Mouse (Mus musculus) spleen, embryonic (tissue): ENCODE measurements at regions not wholly inside any gene's neighbourhood (a gene's known extent, or its start where the extent isn't known, plus 50 kb on each side); places are given as distances from the start of the nearest gene placed in this dataset.

Experiments used
- CTCF ChIA-PET: fragments of 350-600 bp; sonication (Branson Sonifier 250); formaldehyde crosslinking; loops from one replicate; lab custom pipeline; 2022; lab: Charles Lee

DNA sequence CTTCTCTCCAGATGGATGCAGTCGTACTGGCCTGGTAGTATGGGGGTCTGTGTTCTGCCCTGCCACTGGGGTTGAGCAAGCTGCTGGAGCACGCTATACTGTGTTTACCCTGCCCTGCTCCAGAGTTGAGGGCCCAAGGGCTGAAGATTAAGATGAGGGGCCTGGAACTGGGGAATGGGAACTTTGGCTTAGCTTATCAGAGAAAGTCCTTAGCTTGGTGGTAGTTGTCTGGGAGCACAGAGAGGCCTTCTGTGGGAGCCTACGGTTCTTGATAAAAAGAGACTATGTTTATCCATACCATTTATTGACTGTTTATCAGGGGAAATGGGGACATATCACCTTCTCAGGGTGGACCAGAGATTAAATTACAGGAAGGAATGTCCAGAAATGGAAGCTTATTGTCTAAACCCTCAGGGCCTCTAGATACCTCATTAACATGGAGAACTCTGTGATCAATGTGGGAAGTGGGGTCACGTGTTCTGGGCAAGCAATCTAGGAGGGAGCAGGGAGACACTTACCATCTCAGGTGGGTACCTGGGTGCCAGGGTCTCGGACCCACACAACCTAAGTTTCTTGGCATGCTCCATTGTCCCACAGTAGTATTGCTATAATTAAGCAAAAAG, 58.7 kb downstream of the Mycn start:
- CTCF ChIA-PET = no interaction called here

DNA sequence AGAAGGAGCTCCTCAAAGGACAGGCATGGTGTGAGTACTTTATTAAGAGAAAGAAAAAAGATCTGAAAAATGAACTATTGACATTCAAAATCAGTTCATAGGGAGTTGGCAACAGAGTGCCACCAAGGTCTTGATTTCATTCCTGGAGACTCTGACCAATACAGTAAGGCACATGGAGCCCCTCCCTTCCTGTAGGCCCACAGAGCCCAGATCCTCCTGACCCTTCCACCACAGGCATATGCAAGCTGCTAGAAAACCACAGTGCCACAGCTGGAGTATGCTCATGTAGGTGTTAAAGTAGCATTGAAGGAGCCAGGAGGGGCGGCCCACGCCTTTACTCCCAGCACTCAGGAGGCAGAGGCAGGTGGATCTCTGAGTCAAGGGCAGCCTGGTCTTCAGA, 63.7 kb downstream of the Mycn start:
- CTCF ChIA-PET = no interaction called here

DNA sequence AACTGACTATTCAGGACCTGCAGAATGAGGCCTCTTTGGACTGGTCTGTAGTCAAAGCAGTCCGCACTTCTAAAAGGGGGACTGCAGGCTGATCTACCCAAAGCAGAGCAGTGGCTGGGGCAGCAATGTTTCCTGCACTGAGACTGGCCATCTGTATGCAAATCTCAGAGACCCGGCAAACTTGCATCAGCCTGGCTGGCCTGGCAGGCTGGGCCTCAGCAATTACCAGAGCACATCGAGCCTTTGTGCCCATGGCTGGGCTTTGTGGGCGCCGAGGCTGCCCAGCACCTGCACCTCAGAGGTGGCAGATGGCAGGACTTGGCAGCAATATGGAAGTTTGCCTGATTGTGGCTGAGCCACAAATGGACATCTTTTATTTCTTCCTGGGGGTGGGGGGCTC, 64.2 kb downstream of the Mycn start:
- CTCF ChIA-PET = no interaction called here

DNA sequence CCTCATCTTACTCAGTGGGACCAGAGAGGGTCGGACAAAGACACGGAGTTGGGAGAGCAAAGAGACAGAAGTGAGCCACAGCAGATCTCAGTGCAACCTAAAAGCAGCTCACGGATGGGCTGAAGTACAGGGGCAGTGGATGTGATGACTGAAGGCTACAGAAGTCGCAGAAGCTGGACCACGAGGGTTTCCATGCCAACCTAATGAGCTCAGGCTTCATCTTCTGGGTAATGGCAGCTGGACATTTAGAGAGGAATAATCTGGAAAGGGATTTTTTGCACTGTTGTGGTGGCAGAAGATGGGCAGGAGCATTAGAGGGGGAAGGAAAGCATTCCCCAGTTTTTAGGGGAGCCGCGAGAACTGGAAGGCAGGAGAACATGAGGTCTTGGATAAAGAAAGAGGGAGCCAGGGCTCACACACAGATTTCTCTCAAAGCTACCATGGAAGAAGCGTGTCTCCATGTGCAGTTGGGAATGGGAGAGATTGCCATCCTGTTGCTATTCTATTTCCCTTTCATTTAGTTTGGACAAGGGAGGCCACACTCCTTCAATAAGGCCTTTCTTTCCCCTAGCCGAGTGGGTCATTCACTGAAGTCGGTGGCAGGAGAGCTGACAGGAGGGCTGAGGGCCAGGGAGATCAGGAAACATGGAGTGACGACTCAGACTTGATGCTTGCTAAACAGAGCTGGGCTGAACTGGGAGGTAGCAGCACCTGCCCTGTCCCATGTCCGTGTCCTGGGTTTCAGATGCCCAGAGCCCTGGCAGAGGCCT, 65.6 kb downstream of the Mycn start:
- CTCF ChIA-PET = no interaction called here

DNA sequence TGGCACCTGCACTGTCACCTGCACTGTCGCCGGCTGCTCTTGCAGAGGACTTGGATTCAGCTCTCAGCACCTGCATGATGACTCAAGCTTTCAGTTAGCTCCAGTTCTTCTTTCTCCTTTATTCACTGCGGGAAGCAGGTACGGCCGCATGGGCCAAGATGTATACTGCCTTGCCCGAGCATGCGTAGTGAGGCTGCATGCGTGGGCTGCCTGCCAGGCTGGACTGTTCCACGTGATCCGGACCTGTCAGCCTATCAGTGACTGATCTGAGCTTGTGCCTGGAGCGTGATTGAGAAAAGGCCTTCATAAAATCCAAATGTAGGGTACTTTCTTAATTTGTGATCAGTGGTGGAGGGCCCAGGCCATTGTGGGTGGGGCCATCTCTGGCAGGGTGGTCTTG, 68.2 kb downstream of the Mycn start:
- CTCF ChIA-PET = no interaction called here

DNA sequence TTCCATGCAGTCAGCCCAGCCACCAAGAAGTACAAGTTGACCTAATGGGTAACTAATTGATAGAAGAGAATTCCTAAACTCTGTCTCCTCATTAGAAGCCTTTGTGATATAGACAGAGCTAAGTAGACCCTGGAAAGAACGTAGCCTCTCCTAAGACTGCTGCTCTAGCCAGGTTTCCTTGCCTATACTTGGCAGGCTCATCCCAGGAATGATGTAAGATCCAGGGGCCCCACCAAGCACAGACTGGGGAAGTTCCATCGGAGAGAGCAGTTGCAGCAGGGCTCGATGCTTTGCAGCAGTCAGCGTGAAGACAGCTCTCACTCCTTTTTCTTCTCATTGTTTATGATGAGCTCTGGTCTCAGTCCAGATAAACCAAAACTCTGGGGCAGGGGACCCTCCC, 68.7 kb downstream of the Mycn start:
- CTCF ChIA-PET = no interaction called here

DNA sequence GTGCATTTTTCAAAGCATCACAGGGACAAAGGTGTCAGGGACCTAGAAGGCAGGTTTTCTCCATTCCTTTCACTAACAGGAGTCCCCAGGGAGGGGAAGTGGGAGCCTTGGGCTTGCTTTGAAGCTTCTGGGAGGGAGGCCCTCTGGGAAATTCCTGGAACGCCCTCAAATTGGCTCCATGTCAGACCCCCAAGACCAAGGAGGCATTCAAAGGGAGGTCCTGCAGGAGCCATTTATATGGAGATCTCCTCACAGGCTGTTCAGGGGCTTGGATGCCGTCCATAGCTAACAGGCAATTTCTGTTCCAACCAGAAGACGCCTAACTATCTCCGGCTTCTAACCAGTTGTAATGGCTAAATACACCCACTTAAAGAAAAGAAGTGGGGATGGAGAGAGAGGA, 70.4 kb downstream of the Mycn start:
- CTCF ChIA-PET = no interaction called here

DNA sequence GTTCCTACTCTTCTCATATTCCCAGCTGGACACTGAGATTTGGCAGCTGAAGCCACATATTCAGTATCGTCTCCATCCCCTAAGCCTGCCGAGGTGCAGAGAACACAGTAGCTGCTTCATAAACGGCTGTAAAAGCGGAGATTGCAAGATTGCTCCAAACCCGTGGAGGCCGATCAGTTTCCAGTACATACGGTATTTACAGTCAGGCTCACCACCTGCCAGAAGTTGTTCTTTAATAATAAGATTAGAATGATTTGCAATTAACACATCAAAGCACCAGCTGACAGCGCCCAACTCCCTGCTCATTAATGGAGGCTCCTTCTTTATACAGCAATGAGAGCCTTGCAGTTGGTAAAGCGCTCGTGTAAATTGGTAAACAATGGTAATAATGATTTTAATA, 75.1 kb downstream of the Mycn start:
- CTCF ChIA-PET = interaction anchor here (0.6 kb wide), 1 partner anchor 48 kb away, joined by 3 read pairs; no protein-coding TSS in a partner anchor

DNA sequence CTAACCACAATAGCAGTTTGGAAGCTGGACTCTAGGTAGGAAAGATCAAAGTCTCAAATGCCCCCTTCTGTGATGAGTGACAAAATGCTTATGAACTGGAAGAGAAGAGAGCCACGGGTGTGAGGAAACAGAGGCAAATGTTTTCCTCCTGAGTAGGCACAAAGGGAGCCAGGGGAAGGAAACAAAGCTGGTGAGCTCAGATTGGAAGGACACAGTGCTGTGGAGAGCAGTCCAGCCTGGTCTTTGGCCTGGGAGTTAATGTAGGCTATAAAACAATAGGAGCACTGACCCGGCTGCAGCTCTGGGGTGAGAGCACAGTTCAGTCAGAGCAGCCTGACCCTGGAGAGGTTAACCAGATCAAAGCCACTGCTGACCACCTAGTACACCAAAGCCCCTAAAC, 91.0 kb downstream of the Mycn start:
- CTCF ChIA-PET = no interaction called here

DNA sequence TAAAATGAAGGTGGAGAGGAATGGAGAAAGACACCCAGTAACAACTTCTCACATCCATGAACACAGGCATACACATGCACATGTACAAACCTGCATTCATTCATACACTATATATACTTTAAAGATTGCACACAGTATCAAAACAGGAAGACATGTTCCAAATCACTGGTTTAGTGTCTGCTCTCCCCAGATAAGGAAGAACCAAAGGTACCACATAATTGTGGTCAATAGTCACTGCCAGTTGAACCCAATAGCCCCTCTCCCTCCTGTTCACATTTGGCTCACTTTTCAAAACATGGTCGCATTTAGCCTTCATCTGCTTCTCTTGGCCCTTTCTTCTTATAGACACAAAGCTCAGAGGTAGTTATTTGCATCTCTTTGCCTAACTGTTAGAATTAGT, 95.0 kb downstream of the Mycn start:
- CTCF ChIA-PET = no interaction called here

DNA sequence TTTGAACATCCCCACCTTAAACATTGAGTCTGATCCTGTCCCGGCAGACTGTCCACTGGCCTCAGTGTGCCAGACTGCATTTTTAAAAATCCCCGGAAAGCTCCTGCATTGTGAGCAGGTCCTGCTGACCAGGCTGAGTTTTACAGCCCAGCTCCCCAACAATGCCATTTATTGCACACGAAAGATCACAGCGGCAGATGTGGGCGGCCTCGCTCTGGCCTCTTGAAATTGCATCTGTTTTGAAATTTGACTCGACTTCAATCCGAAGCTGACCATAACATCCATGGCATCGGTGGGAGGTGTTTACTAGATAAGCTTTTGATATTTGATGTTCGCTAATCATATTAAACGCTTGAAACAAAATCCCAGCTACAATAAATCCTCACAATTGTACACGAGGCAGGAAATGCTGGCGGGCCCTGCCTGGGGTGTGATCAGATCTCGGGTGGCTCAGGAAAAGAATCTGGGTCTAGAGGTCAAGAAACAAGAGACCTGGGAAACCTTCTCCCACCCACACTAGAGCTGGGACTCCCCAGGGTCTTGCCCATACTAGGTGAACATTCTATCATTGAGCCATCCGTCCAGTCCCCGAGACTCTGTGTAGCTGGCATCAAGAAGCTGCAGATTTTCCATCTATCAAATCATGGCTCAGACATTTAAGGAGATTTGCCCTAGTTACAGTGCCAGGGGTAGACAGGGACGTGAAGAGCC, 99.3 kb downstream of the Mycn start:
- CTCF ChIA-PET = no interaction called here

DNA sequence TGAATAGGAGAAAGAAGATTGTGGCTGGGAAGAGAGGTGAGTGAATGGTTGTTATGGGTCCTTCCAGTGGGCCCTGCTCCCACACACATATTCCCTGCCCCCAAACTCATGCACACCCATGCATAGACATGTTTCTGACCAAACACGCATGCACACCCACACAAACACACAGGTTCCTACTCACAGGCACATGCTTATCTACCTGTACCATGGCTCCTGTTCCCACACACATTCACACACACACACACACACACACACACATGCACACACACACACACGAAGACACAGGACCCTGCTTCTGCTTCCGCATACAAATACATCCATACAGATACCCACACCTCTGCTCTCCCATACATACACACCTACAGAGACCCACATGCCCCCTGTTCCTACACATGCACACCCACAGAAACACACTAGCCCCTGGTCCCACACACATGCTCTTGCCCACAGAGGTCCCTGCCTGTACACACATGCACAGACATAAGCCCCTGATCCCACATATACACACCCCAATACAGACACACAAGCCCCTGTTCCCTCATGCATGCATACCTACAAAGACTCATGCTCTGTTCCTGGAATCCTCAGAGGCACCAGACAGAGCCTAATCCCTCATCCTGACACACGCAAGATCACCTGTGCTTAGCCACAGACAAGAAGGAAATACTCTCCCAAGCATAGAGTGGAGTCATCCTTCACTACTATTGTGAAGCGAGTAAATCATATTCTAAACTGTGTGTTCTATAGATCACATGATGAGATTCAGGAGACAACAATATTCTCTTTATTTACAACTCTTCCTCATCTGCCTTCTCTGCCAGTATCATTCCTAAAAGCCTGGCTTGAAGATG, 100.1 kb downstream of the Mycn start:
- CTCF ChIA-PET = no interaction called here

DNA sequence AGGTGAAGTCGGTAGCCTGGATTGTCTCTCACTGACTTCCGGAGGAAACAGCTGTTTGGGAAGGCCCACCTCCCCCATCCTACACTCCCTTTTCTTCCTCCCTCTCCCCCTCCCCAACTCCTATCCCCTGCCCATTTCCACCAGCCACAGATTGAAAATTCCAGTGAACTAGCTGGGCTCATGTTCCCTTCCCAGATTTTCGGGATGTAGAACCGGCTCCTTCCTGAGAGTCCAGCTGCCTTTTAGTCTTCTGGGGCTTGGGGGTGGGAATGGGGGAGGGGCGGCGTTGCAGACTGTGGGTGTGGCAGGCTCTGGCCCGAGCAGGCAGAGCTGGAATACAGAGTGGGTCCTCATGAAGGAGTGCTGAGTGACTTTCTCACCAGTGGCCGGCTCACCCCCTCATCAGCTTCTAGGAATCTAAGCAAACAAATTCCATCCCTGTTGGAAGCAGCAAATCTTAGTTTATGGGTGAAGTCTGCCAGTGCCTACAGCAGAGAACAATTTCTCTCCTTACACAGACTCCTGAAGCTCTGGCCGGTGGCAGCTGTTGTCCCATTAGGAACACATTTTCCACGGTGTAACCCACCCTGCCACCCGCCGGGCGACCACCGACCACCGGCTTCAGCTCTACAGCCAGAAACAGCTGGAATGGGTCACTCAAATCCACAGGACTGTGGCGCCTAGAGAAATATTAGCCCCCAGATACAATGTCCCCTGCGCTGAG, 100.9 kb downstream of the Mycn start:
- CTCF ChIA-PET = no interaction called here

DNA sequence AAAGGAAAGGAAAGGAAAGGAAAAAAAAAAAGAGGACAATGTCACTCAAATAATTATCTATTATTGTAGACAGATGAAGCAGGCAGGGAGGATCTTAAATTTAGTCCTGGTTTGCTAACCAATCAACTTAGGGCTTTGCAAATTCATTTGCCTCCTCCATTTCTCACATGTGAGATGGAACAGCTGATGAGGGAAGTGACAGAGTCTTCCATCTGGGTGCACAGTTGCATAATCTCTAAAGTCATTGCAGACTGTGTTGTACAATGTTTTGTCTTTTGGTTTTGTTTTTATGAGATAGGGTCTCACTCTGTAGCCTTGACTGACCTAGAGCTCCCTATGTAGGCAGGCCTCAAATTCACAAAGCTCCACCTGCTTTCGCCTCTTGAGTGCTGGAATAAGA, 103.9 kb downstream of the Mycn start:
- CTCF ChIA-PET = no interaction called here

DNA sequence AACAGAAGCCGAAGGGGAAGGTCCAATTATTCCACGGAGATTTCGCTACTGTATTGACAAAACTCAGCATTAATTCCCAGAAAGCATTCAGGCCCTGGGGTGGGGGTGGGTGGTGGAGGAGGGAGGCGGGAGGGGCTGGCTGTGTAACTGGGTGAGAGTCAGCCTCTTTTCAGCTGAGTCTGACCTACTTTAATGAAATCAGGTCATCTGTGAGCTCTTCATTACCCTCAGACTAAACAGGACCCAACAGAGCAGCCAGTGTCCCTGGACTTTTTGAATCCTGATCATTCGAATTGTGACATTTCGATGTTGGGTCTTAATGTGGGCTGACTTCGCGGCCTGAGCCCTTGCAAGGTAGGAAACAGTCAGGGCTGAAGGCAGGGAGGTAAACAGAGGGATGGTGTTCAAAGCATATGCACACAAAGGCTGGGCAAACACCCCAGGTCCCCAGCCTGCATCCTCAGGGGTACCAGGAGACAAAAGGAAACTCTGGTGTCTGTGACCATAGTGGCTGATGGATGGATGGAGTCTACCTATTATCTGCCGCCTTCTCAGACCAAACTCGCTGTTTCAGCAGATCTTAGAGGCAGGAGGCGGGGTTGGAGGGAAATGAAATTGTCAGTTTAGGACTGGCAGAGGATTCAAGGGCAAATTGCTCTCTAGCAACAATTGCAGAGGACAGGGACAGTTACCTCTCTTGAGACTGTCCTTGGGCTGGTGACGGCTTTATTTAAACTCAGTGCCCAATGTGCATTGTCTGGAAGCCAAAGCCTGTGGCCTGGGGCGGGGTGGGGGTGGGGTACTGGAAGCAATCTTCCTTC, 113.7 kb downstream of the Mycn start:
- CTCF ChIA-PET = no interaction called here

DNA sequence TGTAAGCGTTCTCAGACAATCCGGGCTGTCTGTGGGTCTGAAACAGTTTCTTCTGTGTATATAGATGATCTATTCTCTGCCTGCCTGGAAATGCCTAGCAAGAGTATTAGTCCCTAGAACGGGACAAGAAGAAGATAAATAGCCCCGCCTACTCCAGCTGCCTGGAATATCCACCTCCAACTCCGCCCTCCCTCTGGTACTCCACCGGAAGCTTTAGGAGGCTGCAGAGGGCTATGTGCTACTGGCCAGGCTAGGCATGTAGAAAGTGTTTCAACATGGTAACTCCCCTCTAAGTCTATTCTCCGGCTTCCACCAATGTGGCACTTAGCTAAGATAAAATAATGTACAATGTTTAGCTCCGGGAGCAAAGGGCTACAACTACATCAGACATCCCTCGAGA, 114.3 kb downstream of the Mycn start:
- CTCF ChIA-PET = interaction anchor here (0.9 kb wide), 1 partner anchor 1462 kb away, joined by 12 read pairs; no protein-coding TSS in a partner anchor

DNA sequence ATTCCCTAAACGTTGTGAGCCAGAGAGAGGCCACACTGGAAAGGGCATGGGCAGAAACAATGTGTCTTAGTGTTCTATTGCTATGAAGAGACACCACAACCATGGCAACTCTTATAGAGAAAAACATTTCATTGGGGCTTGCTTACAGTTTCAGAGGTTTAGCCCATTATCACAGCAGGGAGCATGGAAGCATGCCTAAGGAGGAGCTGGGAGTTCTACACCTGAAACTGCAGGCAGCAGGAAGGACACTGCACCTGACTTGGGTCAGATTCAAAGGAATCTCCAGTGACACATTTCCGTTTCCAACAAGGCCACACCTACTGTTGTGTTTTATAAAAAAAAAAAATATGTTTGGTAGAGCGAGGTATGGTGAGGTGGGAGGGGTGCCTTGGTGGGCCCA, 115.3 kb downstream of the Mycn start:
- CTCF ChIA-PET = no interaction called here

DNA sequence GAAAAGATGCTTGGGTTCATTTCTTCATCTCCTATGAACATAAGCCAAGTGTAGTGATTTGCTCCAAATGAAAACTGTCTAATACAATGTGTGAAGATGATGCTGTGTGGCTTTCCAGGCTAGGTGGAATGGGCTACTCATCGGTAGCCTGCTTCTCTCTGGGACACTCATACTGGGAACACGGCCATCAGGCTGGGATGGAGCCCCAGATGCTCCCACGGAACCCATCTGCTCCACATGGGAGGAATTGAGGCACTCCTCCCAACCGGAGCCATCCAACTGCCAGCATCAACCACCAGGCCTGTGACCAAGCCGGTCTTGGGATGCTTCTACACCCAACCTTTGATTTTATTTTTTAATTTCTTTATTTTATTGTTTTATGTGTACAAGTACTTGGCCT, 115.9 kb downstream of the Mycn start:
- CTCF ChIA-PET = no interaction called here

DNA sequence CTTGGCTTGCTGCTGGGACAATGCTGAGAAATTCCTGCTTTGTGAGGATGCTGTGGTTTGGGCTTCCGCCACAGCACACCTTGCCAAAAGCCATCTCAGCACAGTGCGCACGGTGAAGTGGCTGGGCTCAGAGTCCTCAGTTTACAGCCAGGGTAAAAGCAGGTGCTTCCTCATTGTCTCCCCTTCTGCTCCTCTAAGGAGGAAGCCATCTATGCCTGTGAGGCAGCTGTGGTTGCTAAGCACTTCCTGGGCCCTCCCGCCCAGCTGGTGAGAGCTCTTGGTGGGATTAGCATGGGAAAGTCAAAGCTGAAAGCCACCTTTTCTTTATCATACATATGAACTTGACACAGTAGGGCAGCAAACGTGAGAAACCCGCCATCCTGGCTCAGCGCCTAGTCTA, 120.2 kb downstream of the Mycn start:
- CTCF ChIA-PET = no interaction called here

DNA sequence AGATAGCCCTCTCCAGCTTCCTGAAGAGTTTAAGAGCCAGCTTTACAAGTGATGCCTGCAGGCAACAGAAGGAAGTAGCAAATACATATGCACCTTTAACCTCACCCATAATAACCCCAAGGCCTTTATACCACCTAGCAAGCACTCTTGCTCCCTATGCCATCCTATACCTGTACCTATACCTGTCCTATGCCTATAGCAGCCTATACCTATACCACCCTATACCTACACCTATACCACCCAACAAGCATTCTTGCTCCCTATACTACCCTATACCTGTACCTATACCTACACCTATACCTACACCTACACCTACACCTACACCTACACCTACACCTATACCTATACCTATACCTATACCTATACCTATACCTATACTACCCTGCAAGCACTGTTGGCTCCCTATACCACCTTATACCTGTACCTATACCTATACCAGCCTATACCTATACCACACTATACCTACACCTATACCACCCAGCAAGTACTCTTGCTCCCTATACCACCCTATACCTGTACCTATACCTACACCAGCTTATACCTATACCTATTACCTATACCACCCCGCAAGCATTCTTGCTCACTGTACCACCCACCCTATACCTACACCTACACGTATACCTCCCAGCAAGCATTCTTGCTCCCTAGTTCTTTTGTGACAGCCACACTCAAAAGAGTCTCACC, 120.9 kb downstream of the Mycn start:
- CTCF ChIA-PET = interaction anchor here (0.7 kb wide), 1 partner anchor 139 kb away, joined by 5 read pairs; no protein-coding TSS in a partner anchor
